Mouse (Mus musculus) CH12.LX (cell line): ENCODE data around the gene Mad1l1.

Experiments used
- CTCF ChIP-seq, 2 experiments: IDR thresholded peaks in 1 of 2; conservative IDR thresholded peaks in 1 of 2; 2 replicates each; pipeline ENCODE4 v1.5.1; 2011 to 2012; ENCODE audit warnings: low read depth in 2 of 2, low read length in 2 of 2, improper control_type of control experiment in 1 of 2, inconsistent platforms in 1 of 2, mild to moderate bottlenecking in 1 of 2, moderate library complexity in 1 of 2
- POLR2A ChIP-seq: IDR thresholded peaks from 2 replicates; pipeline ENCODE4 v1.6.1; 2011; ENCODE audit warnings: low read depth, mild to moderate bottlenecking, improper control_type of control experiment, low read length
- SIN3A ChIP-seq: IDR thresholded peaks from 2 replicates; pipeline ENCODE4 v1.6.1; 2012; ENCODE audit warnings: low read length, improper control_type of control experiment, inconsistent platforms

DNA sequence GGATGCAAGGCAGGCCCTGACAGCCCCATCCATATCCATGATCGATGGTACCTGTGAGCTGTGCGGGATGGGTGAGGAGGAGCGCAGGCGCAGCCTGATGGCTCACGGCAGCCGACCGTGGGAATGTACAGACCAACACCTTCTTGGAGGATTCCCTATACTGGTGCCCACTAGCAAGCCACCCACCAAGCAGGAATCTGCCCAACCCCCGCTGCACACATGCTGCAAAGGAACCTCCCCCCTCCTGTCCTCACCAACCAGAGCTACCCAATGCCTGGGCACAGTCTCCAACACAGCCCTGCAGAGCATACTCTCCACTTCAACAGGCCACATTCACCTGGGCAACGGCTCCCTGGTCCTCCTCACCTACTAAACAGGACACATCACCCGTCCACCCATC is 64.7 kb downstream of the Mad1l1 start:
- no peak for TF ChIP-seq SIN3A
- TF ChIP-seq CTCF (conservative IDR thresholded peaks at IDR 0.05 in 1 of 2, IDR thresholded peaks at IDR 0.05 in 1 of 2; ENCODE audit: low read depth in 2 of 2, low read length in 2 of 2), result no peak
- no peak for TF ChIP-seq POLR2A
